Mouse (Mus musculus) monocyte, adult 5-6 weeks (primary cell): ENCODE measurements around the gene Slc34a1. TPM values are rescaled to one million over a fixed set of nuclear protein-coding genes. Genes with fewer than 3 reads are reported as not detected.

Experiments
- ATAC-seq: fragments of 153-309, 156-312 bp; replicated peaks from 2 replicates; pipeline ENCODE4 v1.8.0; 2017; ENCODE audit warnings: mild to moderate bottlenecking; ENCODE audit not compliant: low TSS enrichment, insufficient number of reproducible peaks, severe bottlenecking, poor library complexity, low FRiP score
- total RNA-seq: library from RNA; stranded (forward); fragments of 200-1000, 200-491, 200-594 nt; gene quantifications from 3 replicates; pipeline ENCODE4 v1.2.3, GENCODE M21; 2017

The Slc34a1 gene
- total RNA-seq, 1 experiment from 2014 or later, result not detected

GRCm38 (mm10) chr13:55463399-55464026, 65.5 kb downstream of the Slc34a1 start:
- ATAC-seq, result no peak

- ATAC-seq, result no peak
Observed at GRCm38 (mm10) chr13:55464027-55464884, 66.3 kb downstream of the Slc34a1 start, which contains the start of gene Prr7. Gene Prr7, plus strand, starts transcription at chr13:55464267.

DNA sequence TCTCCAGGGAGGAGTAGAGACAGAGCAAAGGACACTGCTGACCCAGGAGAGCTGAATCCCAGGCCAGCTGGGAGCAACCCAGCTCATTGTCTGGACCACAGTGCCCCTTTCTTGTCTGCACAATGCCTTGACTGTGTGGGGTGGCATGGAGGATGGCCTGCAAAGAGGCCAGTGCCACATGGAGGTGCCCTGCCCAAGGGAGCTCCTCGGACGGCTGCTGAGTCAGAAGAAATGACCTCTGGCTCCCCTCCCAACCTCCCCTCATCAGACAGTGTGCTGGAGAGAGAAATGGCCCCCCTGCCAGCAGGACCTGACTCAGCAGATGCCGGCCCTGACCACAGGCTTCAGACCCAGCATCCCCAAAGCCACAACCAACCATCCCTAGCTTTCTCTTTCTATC, 67.2 kb downstream of the Slc34a1 start:
- 0 out of 2 replicates have a peak, but pooled peaks have one; percentile 4 for ATAC-seq

Other genes with a start within 250 kb of the Slc34a1 start
- gene Fgfr4, start 245.5 kb upstream of the Slc34a1 start, total RNA-seq, result not detected in 3 replicates
- gene Nsd1, start 188.4 kb upstream of the Slc34a1 start, total RNA-seq, result 102 to 173 TPM (median 158 TPM) in 3 replicates
- gene Prelid1, start 77.7 kb upstream of the Slc34a1 start, total RNA-seq, result 47.7 to 91.3 TPM (median 68.5 TPM) in 3 replicates
- 23.6 to 34.8 TPM (median 29.4 TPM) in 3 replicates for gene Rab24, start 76.2 kb upstream of the Slc34a1 start, total RNA-seq
- gene Mxd3, start 68.4 kb upstream of the Slc34a1 start, total RNA-seq, result 1.3 to 2.0 TPM (median 1.4 TPM) in 3 replicates
- 85.3 to 97.5 TPM (median 91.3 TPM) in 3 replicates for gene Lman2, start 35.4 kb upstream of the Slc34a1 start, total RNA-seq
- gene Rgs14, start 28.5 kb upstream of the Slc34a1 start, total RNA-seq, result 21.8 to 43.9 TPM (median 40.8 TPM) in 3 replicates
- gene Pfn3, start 17.0 kb downstream of the Slc34a1 start, total RNA-seq, result not detected in 3 replicates
- gene F12, start 28.6 kb downstream of the Slc34a1 start, total RNA-seq, result 0.11 to 0.95 TPM in 2 of 3 replicates, not detected in the other
- gene Grk6, start 46.9 kb downstream of the Slc34a1 start, total RNA-seq, result 179 to 219 TPM (median 207 TPM) in 3 replicates
- gene Prr7, start 66.1 kb downstream of the Slc34a1 start, total RNA-seq, result 2.2 to 3.8 TPM in 2 of 3 replicates, not detected in the other
- 0.58 TPM in 1 of 3 replicates, not detected in the others for gene Dbn1, start 89.9 kb downstream of the Slc34a1 start, total RNA-seq
- 4.7 to 13.5 TPM (median 10.5 TPM) in 3 replicates for gene Pdlim7, start 115.5 kb downstream of the Slc34a1 start, total RNA-seq
- 86.5 to 105 TPM (median 104 TPM) in 3 replicates for gene Dok3, start 131.1 kb downstream of the Slc34a1 start, total RNA-seq
- 67.7 to 76.2 TPM (median 71.8 TPM) in 3 replicates for gene Ddx41, start 138.5 kb downstream of the Slc34a1 start, total RNA-seq
- gene Fam193b, start 172.9 kb downstream of the Slc34a1 start, total RNA-seq, result 37.8 to 73.6 TPM (median 40.6 TPM) in 3 replicates
- gene Tmed9, start 175.5 kb downstream of the Slc34a1 start, total RNA-seq, result 150 to 192 TPM (median 183 TPM) in 3 replicates
- gene B4galt7, start 201.7 kb downstream of the Slc34a1 start, total RNA-seq, result 23.1 to 47.1 TPM (median 26.2 TPM) in 3 replicates
- gene Caml, start 224.8 kb downstream of the Slc34a1 start, total RNA-seq, result 26.6 to 41.4 TPM (median 37.6 TPM) in 3 replicates
- gene Ddx46, start 236.8 kb downstream of the Slc34a1 start, total RNA-seq, result 123 to 183 TPM (median 145 TPM) in 3 replicates